Mouse (Mus musculus) naive thymus-derived CD4-positive, alpha-beta T cell, adult 2 months (primary cell): ENCODE data around the gene Grin2a.
"Not testable (repeated sequence)": the region's sequence is repeated elsewhere in the genome, so short reads cannot be mapped to it uniquely, and the experiment has no call there.

Experiments
- DNase-seq: peaks from one replicate; pipeline ENCODE4 v3.0.0-alpha.2; 2011; ENCODE audit warnings: low read depth

The Grin2a gene

DNA sequence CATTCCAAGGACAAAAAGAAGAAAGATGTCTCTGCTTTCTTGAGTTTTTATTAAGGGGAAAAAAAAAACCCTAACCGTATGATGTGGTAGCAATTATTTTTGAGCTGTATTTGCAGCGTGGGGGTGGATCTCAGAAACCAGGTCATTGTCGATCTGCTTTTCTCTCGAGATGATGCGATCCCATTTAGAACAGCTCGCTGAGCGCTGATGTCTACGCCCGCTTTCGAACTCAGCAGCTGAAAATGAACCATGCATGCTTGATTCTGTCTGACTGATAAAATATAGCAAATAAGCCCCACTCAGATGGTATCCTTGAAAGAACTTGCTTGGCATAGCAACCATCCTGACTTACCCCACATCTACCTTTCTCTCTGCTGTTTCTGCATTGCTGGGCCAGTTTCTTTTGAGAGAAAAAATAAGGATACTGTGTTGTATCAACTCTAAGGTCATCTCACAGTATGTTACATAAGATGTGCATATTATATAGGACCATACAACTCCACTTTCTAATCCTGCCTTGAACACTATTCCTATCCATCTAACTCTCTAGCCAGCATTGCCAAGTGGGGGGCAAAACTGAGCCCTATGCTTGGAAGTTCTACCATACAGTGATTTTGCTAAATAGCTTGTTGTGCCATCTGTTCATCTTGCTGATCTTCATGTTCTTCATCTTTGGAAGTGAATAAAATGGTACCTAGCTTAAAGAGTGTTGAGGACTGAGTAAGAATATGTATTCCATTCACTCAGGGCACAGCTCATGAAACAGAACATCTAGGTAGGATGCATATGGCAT, 369.5 kb downstream of the Grin2a start:
- no peak for DNase-seq

DNA sequence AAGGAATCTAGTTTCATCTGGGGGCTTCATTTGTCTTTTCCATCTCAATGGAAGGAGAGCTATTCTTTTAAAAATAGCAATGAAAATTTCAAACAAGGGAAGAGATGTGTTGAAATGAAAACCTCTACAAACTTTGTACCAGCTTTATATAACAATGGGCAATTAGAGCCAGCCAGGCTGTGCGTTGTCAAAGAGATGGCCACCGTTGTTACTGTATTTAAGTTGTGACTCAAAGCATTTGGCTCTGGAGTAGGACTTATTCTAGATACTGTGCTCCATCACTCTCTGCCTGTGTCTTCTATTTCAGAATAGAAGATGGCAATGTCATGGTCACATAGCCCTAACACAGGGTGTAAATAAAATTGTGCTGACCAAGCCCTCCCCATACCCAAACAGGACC, 371.0 kb downstream of the Grin2a start:
- DNase-seq = no peak

DNA sequence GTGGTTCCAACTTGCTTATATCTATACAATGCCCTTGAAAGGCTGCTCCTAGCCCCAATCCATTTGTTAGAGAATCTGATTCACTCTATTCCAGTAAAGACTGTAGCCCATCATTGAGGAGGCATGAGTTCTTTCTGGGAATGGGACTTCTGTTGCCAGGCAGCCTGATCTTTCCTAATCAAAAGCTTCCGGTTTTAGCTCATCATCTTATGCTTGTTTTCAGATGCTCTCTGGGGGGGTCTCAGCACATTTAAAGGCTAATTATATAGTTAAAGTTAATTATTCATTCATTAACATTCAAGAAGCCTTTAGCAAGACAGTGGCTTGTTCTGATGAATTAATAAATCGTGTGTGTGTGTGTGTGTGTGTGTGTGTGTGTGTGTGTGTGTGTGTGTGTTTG, 377.2 kb downstream of the Grin2a start:
- no peak for DNase-seq

DNA sequence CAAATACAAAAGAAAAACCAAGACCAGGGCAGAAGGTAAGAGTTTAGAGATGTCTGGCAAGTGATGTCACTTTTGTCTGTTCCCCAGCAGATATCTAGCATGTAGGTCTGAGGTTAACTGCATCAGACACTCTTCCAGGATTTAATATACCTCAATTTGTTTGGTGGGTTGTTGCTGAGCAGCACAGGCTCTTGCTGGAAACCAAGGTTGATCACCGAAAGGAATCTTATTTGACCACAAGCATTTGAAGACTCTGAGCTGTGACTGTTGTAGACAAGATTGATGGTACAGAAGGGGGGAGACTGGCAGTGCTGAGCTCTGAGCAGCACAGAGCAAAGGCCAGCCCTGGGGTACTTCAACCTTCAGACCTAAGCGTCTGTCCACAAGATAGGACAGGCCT, 378.1 kb downstream of the Grin2a start:
- no peak for DNase-seq

DNA sequence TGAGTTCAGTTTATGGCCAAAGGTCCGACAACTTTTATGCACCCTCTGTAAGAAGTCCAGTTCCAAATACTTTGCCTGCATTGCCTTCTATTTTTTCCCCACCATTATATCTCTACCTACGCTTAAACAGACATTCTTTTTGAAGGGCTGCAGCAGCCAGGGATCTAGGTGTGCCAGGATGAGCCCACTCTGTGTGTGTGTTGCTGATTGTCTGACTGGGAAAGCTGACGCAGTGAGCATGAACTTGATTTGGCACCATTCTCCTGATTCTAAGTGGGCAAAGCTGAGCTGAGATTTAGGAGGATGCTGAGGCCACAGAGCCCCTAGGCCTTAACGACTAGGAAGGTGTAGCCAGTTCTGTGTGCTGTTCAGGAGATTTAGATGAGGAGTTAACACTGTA, 378.6 kb downstream of the Grin2a start:
- no peak for DNase-seq

DNA sequence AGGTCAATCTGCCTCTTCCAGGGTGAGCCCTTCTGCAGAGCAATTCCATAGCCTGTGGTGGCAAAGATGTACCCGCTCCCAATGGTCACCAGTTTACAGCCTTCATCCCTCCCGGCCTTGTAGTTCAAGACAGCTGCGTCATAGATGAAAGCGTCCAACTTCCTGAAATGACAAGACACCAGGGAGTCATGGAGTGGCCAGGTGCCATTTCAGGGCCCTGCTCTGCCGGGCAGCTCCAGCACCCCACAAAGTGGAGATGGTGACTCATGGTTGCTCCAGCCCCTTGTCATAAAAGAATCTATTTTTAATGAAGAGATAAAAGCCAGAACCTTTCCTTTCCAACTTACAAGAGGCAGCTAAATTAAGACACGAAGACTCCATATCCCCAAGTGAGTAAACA, 382.8 kb downstream of the Grin2a start:
- not testable (repeated sequence) for DNase-seq

DNA sequence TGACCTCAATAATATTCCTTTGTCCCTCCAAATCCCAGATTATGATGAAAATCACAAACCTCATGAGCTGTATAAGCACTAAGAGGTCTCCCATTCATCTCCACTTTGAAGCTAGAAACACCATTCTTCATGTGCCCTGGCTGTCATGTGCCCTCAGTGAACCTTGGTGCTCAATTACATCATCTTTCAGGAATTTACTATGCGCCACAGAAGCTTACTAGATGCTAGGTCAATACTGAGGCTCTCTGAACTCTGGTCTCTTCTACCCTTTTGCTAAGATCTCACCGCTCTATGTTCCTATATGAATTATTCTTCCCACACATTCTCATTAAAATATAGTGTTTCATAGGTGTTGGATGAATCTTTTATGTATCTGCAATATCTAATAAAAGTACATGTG, 387.9 kb downstream of the Grin2a start:
- no peak for DNase-seq

DNA sequence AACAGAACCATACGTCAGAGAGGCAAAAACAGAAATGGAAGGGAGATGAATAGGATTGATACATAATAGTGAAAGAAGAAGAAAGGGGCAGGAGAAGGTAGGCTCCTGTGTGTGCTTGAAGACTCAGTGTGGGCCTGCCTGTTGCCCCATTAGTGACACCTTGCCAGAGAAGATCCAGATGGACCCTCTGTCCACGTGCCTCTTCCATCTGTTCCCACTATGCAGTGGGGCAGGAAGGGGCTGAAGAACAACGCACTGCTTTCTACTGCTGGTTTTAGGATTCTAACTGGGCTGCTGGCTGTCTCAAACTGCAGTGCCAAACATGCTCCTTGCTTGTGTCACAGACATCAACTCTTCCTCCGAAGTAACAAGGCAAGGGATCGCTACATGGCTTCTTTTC, 391.4 kb downstream of the Grin2a start:
- no peak for DNase-seq

DNA sequence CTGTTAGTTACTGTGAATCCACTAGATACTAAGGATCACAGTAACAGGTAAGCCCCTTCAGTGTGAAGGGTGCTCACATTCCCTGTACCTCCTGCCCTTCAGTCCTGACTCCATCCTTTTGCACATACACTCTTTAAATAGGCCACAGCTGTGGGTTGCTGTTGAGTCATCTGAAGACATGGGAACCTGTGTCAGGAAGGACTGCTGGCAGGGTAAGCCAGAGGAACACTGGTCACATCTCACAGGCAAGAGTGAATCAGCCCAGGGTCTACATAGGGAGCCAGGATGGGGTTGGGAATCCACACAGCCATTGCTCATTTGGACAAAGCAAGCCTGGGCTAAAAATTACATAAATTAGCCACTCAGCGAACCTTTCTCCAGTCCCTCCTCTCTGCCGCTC, 392.8 kb downstream of the Grin2a start:
- no peak for DNase-seq

DNA sequence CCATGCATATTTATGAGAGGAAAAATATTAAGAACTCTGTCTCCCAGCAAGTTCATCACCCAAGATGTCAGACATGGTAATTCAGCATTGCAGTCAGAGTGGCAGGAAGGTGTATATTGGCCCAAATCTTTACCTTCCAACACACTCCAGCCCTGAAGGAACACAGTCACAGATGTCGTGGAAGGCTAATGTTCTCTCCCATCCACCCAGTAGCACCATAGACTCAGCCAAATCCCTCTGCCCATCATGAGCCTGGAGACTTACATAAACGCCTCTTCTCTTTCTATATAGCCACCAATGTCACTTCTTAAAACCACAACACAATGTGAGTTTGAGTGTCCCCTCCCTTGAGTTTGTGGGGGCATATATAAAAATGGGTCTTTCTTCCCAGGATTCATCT, 406.2 kb downstream of the Grin2a start:
- DNase-seq = no peak

DNA sequence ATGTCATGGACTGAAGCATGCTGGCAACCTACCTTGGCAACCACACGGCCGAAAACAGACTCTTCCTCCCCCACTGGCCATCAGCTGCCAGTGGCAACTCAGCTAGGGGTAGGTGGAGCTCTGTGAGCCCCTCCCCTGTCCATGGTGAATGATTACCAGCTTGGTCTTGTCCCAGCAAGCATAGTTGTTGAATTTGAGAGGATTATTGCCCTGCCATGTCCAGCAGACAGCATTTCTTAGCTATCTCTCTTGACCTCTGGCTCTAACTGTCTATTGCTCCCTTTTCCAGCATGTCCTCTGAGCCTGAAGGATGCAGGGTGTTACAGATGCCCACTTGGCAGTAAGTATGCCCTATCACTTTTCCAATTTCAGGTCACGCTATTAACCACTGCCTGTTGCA, 406.9 kb downstream of the Grin2a start:
- no peak for DNase-seq

DNA sequence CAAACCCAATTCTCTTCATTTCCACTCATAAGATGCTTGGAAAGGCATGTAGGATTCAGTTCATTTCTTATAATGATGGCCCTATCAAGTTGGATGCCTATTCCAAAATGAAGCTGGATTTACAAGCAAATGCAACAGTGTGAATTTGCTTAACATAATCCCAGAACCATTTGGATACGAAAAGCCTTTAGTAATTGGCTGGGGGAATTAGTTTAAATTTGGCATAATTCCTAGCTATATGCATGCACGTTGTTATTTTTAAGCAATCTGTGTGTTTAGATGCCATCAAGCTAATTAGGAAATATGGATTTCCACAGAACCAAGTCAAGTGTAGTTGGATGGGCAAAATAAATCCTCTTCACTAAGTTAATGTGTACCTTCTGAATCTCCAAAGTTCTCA, 411.4 kb downstream of the Grin2a start:
- DNase-seq = no peak

DNA sequence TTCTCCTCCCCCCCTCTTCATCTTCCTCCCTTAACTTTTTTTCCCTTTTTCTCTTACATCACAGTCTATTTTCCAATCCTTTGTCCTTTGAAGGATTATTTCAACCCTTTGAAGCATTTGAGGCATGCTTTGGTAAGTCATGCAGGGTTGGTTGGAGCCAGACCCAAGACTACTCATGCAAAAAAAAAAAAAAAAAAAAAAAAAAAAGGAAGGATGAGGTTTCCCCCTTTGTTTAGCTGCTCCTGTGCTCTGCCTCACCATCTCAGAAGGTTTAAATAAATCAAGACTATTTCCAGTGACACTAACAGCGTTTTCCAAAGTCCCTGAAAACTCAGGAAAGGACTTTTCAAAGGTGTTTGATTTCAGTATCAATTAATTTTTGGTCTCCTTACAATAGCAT, 423.6 kb downstream of the Grin2a start:
- DNase-seq = no peak

DNA sequence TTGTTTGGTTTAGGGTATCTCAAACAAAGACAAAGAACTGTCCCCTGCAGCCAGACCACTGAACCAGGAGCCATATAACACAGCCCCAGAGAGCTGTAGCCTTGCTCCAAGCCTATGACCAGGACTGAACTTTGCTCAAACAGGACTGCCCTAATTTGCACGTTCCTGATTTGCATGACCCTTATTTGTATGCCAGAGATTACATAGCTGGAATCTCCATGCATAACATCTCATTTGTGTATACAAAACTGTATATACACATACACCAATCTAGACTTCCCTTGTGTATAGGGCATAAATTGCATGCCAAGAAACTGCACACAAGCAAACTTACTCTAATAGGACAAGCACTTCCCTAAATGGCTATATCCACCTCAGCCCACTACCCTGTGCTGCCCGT, 428.1 kb downstream of the Grin2a start:
- DNase-seq = no peak

DNA sequence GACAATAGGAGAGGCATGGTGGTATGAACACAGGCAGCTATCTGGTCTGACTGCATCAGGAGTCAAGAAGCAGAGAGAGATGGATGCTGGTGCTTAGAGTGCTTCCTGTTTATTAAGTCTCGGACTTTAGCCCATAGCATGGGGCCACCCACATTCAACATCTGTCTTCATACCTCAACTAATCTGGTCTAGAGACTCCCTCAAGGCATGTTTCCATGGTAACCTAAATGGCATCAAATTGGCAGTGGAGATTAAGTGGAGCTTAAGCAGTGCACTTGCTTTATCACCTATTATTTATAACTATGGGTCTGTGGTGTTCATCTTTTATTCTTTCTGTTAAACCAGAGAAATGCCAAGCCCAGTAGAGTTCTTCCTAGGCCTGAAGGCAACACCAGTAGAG, 433.5 kb downstream of the Grin2a start:
- DNase-seq = no peak

DNA sequence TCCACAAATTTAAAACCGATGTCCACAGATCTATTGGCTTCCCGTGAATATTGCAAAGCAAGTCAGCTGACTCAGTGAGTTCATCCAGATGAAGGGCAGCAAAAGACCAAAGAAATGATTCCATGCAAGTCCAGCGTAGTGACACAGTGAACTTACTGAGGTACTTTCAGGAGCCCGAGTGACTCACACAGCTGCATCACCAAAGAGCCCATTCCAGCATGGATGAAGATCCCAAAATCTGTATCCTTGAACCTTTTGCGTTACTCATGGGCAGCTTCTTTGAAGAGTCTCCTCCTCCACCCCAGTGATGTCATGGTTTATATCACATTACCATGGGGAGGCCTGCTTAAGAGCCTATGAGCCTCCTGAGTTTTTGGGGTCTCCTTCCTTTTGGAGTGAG, 460.2 kb downstream of the Grin2a start:
- DNase-seq = no peak

DNA sequence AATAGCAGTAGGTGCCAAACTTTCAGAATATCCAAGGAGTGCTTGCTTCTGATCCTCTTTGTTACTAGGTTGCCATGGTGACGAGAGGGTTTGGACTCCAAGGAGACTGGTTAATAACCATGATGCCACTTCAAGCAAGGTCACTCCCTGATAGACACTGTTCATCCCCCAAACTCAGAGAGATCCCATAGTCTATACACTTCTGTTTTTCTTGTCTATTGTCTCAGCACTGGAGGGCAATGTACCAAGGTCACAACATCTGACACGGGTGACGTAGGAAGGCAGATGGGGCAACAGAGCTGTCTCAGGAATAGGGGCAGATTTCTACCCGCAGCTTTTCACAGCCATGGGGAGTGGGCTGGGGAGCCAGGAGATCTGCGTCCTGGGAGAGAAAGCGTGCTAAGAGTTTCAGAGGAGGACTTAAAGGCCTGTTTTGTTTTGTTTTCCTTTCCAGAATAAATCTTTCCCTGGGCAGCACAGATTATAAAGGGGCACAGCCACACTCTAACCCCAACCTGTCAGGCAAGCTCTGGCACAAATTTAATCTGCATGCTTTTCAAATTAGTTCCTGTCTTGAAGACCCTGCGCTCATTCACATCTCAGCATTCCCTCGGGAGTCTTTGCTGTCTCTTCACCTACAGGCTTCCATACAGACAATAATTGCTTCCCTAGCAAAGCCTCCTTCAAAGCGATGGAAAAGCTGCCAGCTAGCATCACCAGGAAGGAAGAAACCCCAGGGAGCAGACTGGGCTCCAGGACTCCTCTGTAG, 461.6 kb downstream of the Grin2a start:
- DNase-seq = no peak

DNA sequence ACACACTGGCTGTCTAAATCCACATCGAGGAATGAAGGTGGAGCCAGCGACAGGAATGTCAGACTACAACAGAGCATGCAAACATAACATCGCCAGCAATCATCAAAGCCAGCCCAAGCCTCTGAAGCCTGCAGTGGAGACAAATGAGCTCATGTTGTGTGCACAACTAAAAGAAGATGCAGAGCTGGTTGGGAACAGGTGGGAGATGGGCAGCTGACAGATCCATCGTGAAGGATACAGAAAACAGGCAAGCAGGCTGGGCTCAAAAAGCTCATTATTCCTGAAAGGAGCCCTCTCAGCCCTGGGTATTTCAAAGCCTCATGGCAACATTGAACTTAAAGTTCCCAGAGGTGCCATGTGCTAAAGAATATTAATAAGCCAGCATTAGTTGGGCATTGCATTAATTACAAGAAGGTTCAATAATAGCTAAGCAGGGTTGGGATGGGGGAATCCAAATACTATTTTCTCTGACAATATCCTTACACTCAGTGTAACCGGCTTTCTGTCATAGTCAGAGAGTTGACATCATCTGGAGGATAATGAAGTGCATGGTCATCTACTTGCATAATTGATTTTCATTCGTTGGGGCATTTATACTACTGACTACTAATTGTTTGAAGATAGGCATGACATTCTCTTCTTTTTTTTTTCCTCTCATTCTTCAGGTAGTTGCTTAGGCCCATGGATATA, 462.4 kb downstream of the Grin2a start:
- DNase-seq = no peak

DNA sequence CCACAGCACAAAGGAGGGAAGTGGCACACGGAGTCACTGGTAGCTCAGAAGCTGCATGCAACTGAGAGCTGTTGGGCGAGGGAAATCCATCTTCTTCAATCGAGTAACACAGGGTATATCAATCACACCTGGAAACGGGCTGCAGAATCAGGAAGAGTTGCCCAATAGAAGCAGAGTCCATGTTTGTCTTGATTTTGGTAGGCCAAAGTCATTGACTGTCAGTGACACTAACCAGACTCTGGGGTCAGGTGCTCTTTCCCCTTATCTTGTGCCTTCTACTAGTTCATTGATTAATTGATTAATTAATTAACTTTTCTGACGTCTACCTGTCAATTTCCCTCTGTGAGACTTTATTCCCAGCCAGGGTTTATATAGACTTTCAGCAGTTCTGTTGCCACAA, 468.1 kb downstream of the Grin2a start:
- no peak for DNase-seq

DNA sequence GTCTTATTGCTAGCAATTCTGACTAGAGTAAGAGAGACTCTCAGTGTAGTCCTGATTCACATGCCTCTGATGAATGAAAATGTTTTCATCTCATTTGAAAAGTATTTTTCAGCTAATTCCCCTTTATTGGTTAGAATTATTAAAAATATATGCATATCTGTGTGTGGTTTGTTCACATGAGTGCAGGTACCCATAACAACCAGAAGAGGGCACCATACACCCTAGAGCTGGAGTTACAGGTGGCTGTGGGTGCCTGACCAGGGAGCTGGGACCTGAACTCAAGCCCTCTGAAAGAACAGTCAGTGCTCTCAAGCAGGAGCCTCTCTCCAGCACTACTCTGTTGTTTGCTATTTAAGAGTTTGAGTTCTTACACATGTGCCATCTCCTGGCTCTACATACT, 472.0 kb downstream of the Grin2a start:
- no peak for DNase-seq
